Mouse (Mus musculus): ENCODE measurements around the gene Pth2.

- TF ChIP-seq CTCF (conservative IDR thresholded peaks at IDR 0.05; ENCODE audit: low read length) (no peak), POU5F1 (IDR thresholded peaks at IDR 0.05; ENCODE audit: borderline replicate concordance, low read length) (no peak)
These were observed 16.2 kb downstream of the Pth2 start for GRCm38 (mm10) chr7:45196994-45197393.
